Mouse (Mus musculus) neural tube, embryonic 14.5 days (tissue): Measurements from ENCODE around the gene Uvrag. TPM values are rescaled to one million over a fixed set of nuclear protein-coding genes. Genes with fewer than 3 reads are reported as not detected.
A peak's percentile ranks its signal among the peaks of the same experiment; 100 is the strongest.
"Not testable (repeated sequence)": the region's sequence is repeated elsewhere in the genome, so short reads cannot be mapped to it uniquely, and the experiment has no call there.

ENCODE experiments used
- ATAC-seq: fragments of 200-750 bp; cut with Nextera tagmentation; 2 replicates; pipeline ENCODE4 v1.8.0; 2017; ENCODE audit warnings: low read depth, mild to moderate bottlenecking, moderate TSS enrichment, moderate library complexity
- H3K27ac ChIP-seq: fragments of 300-500 bp; sonication (generic); 2 replicates; pipeline ENCODE4 v1.5.1; 2014; ENCODE audit warnings: low read depth, mild to moderate bottlenecking, control low read depth, low read length, moderate library complexity, mixed read lengths
- H3K27me3 ChIP-seq: fragments of 300-500 bp; sonication (generic); 2 replicates; pipeline ENCODE4 v1.6.1; 2014; ENCODE audit warnings: low read length; ENCODE audit not compliant: control insufficient read depth, insufficient read depth
- H3K36me3 ChIP-seq: fragments of 300-500 bp; sonication (generic); 2 replicates; pipeline ENCODE4 v1.6.1; 2014; ENCODE audit warnings: low read length, mixed read lengths; ENCODE audit not compliant: control insufficient read depth, insufficient read depth
- H3K4me1 ChIP-seq: fragments of 300-500 bp; sonication (generic); 2 replicates; pipeline ENCODE4 v1.6.1; 2014; ENCODE audit warnings: low read length; ENCODE audit not compliant: control insufficient read depth, insufficient read depth
- H3K4me2 ChIP-seq: fragments of 300-500 bp; sonication (generic); 2 replicates; pipeline ENCODE4 v1.6.1; 2014; ENCODE audit warnings: mild to moderate bottlenecking, low read depth, low read length, control low read depth
- H3K4me3 ChIP-seq: fragments of 300-500 bp; sonication (generic); 2 replicates; pipeline ENCODE4 v1.5.1; 2014; ENCODE audit warnings: low read depth, low read length, control low read depth, mixed read lengths
- H3K9ac ChIP-seq: fragments of 300-500 bp; sonication (generic); replicated peaks from 2 replicates; pipeline ENCODE4 v1.6.1; 2014; ENCODE audit warnings: low read depth, mild to moderate bottlenecking, control low read depth, low read length, mixed read lengths
- H3K9me3 ChIP-seq: fragments of 300-500 bp; sonication (generic); 2 replicates; pipeline ENCODE4 v1.6.1; 2016; ENCODE audit warnings: low read length; ENCODE audit not compliant: control insufficient read depth
- WGBS: fragments of 180-500 bp; shearing (Covaris S2); extraction: QIAGEN DNeasy Blood & Tissue Kit; methylation state at CpG from one replicate; pipeline ENCODE4 v1.1.7; 2014; 5-methylcytosine and 5-hydroxymethylcytosine counted together
- polyA plus RNA-seq: library from polyadenylated mRNA; unstranded; fragments of >200 nt; fragmentation: Nextera tagmentation; extraction: Ambion mirVana; gene quantifications from 2 replicates; pipeline ENCODE4 v1.2.1, GENCODE M21; 2014

The Uvrag gene
- polyA plus RNA-seq, 1 experiment from 2014 or later: 23.8 TPM

DNA sequence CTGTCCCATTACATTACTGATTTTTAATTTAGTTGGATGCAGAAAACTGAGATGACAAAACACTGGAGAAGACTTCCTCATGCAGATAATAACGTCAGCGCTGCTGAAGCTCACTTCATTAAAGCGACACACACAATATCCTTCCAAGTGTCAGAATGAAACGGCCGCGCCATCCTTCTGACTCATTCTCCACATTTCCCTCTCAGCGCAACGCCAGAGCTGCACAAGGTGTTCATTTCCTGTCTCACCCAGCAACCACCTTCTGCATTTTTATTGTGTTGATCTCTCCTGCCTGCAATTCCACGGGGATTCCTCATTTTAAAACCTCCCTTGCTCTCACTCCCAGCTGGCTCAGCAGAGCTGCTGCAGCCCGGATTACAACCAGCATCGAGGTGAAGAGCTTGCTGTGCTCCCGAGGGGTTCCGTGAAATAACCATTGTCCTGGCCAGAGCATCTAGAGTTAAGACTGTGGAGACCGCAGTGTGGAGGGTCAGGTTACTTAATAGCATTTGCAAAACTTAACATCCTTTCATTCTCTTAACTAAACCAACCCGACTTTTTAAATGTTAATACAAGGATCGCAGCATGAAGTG is 172.8 kb downstream of the Uvrag start:
- peaks cover 5% of the 10 kb centered on the region; the same call in 1 of the 2 replicates for H3K4me1 ChIP-seq
- no peaks in the 10 kb centered on the region for H3K9me3 ChIP-seq
- H3K4me3 ChIP-seq: no peak overlapping the region
- no peaks in the 10 kb centered on the region for H3K27me3 ChIP-seq
- WGBS: 12% methylated on average over 16 of the region's 16 CpGs
- no peak overlapping the region; the same call in 1 of the 2 replicates for H3K9ac ChIP-seq
- peak overlapping the region; percentile 33; the same call in 1 of the 2 replicates for H3K4me2 ChIP-seq
- no peaks in the 10 kb centered on the region for H3K36me3 ChIP-seq
- H3K27ac ChIP-seq: no peak overlapping the region; the same call in 1 of the 2 replicates
- ATAC-seq: 0 out of 2 replicates have a peak, but pooled peaks have one; percentile 18

DNA sequence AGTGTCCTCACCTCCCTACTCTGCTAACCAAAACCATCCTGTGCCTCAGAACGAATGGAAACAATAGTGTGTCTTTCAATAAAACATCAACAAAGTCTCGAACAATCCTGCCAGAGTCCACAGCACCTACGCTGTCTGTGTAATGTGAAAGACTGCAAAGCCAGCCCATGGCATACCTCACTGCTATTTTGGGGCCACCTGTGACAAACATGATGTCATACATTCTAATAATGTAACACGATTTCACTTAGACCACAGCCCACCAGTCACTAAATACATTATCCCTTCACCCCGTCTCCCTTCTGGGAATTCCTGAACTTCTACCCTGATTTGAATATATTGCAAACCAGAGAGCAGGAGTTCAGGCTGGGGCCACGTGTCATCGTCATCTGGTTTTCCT is 173.3 kb downstream of the Uvrag start:
- WGBS: 51% methylated on average over 7 of the region's 7 CpGs
- H3K9ac ChIP-seq: no peak overlapping the region; the same call in 1 of the 2 replicates
- no peak for ATAC-seq
- H3K27me3 ChIP-seq: no peaks in the 10 kb centered on the region
- no peak overlapping the region for H3K4me3 ChIP-seq
- no peaks in the 10 kb centered on the region for H3K9me3 ChIP-seq
- H3K4me1 ChIP-seq: peaks cover 5% of the 10 kb centered on the region; the same call in 1 of the 2 replicates
- no peaks in the 10 kb centered on the region for H3K36me3 ChIP-seq
- 0 out of 2 replicates have a peak overlapping the region, but pooled peaks have one; percentile 33 for H3K4me2 ChIP-seq
- H3K27ac ChIP-seq: no peak overlapping the region

GRCm38 (mm10) chr7:98963581-98963980 is 177.4 kb downstream of the Uvrag start:
- not testable (repeated sequence) for ATAC-seq
- 91% methylated on average over 13 of the region's 13 CpGs for WGBS

DNA sequence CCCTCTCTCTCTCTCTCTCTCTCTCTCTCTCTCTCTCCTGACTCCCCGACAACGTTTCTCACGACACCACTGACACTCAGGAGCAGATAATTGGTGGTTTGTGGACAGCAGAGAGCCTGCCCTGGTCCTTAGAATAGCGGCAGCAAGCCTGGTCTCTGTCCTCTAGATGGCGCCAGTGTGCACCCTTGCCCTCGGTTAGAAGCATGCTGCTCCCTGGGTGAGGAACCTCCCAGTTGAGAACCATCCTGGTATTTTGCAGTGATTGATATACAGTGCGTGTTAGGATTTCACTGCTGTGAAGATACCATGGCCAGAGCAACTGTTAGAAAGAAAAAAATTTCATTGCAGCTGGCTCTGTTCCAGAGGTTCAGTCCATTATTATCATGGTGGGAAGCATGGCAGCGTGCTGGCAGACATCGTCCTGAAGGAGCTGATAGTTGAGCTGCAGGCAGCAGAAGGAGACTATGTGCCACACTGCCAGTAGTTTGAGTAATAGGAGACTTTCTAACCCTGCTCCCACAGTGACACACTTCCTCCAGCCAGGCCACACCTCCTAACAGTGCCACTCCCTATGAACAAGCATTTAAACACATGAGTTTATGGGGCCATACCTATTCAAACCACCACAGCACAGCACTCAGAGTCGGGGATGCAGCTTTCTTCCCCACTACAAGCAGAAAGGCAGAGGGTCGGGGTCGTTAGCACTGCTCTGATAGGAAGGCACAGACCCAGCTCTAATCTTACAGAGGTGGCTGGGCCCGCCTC is 178.2 kb downstream of the Uvrag start:
- H3K4me3 ChIP-seq: no peak overlapping the region
- H3K9me3 ChIP-seq: no peaks in the 10 kb centered on the region
- ATAC-seq: peak; percentile 84
- H3K27me3 ChIP-seq: no peaks in the 10 kb centered on the region
- H3K4me2 ChIP-seq: no peak overlapping the region
- H3K27ac ChIP-seq: no peak overlapping the region
- H3K36me3 ChIP-seq: no peaks in the 10 kb centered on the region
- 20% methylated on average over 13 of the region's 13 CpGs for WGBS
- no peak overlapping the region for H3K9ac ChIP-seq
- H3K4me1 ChIP-seq: 0 out of 2 replicates have a peak, but pooled peaks cover 6% of the 10 kb centered on the region

More at GRCm38 (mm10) chr7:98963581-98963980, 177.4 kb downstream of the Uvrag start:
- not testable (repeated sequence) for H3K4me2 ChIP-seq, H3K27ac ChIP-seq, H3K9me3 ChIP-seq, H3K27me3 ChIP-seq, H3K9ac ChIP-seq, H3K4me3 ChIP-seq, H3K36me3 ChIP-seq
- peaks cover 11% of the 10 kb centered on the region; the same call in 1 of the 2 replicates for H3K4me1 ChIP-seq

DNA sequence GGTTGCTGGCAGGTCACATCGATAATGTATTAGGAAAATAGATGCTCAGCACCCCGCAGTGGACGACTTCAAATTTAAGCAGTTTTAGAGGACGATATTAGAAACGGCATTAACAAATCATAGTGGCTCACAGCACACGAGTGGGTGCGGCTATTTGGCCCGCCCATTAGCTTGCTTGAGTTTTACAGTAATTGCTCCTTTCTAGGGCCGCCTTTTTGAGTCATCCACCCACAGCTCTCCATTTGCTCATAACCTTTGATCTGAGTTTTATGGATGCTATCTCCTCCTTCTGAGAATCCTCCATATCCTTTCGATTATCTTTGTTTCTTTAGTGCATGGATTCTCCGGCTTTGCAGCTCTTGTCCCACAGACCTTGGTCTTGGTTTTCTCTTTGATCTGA is 178.9 kb downstream of the Uvrag start:
- Histone ChIP-seq H3K9me3 (no peaks in the 10 kb centered on the region), H3K36me3 (no peaks in the 10 kb centered on the region), H3K27ac (no peak overlapping the region), H3K4me3 (no peak overlapping the region), H3K4me1 (0 out of 2 replicates have a peak, but pooled peaks cover 6% of the 10 kb centered on the region), H3K9ac (no peak overlapping the region), H3K27me3 (no peaks in the 10 kb centered on the region), H3K4me2 (no peak overlapping the region)
- 57% methylated on average over 11 of the region's 11 CpGs for WGBS
- ATAC-seq: no peak

- no peaks in the 10 kb centered on the region for H3K9me3 ChIP-seq
- H3K4me2 ChIP-seq: no peak overlapping the region
- no peak overlapping the region for H3K9ac ChIP-seq
- H3K27ac ChIP-seq: no peak overlapping the region
- H3K36me3 ChIP-seq: no peaks in the 10 kb centered on the region
- no peak for ATAC-seq
- H3K4me1 ChIP-seq: 0 out of 2 replicates have a peak, but pooled peaks cover 6% of the 10 kb centered on the region
- H3K4me3 ChIP-seq: no peak overlapping the region
- 67% methylated on average over 8 of the region's 8 CpGs for WGBS
- no peaks in the 10 kb centered on the region for H3K27me3 ChIP-seq
Observed at GRCm38 (mm10) chr7:98960274-98960673, 180.7 kb downstream of the Uvrag start.

- Histone ChIP-seq H3K4me3 (no peak overlapping the region), H3K9me3 (no peaks in the 10 kb centered on the region), H3K27me3 (no peaks in the 10 kb centered on the region), H3K9ac (no peak overlapping the region), H3K36me3 (no peaks in the 10 kb centered on the region), H3K4me1 (0 out of 2 replicates have a peak, but pooled peaks cover 6% of the 10 kb centered on the region), H3K4me2 (no peak overlapping the region), H3K27ac (no peak overlapping the region)
- ATAC-seq: no peak
- 89% methylated on average over 5 of the region's 5 CpGs for WGBS
Observed at GRCm38 (mm10) chr7:98959246-98959645, 181.7 kb downstream of the Uvrag start.

DNA sequence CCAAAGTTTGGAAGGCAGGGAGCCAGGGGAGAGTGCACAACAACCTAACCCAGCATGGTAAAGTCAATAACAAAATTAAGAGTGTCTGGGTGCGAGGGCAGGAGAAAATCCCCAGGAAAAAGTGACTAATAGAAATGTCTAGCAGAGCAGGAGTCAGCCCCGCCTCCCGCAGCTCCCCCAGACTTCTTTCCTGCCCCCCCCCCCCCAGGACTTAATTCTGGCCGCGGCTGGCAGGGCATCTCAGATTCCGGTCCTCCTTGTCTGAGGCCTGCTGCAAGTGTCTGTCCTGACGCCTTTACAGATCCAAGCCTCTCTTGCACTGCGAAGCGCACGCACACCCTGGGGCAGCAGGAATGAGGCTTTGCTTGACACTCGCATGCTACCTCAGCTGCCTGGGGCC is 182.8 kb downstream of the Uvrag start:
- Histone ChIP-seq H3K4me1 (0 out of 2 replicates have a peak, but pooled peaks cover 6% of the 10 kb centered on the region), H3K27me3 (no peaks in the 10 kb centered on the region), H3K4me3 (no peak overlapping the region), H3K9me3 (no peaks in the 10 kb centered on the region), H3K27ac (no peak overlapping the region), H3K9ac (no peak overlapping the region), H3K36me3 (no peaks in the 10 kb centered on the region), H3K4me2 (no peak overlapping the region)
- 32% methylated on average over 11 of the region's 11 CpGs for WGBS
- no peak for ATAC-seq
